Mouse (Mus musculus) forebrain, embryonic 15.5 days (tissue): ENCODE measurements at regions not wholly inside any gene's neighbourhood (a gene's known extent, or its start where the extent isn't known, plus 50 kb on each side); places are given as distances from the start of the nearest gene placed in this dataset.

Source experiments
- ATAC-seq: fragments of 200-750 bp; cut with Nextera tagmentation; replicated peaks from 2 replicates; pipeline ENCODE4 v1.8.0; 2017; ENCODE audit warnings: mild to moderate bottlenecking, moderate TSS enrichment, moderate library complexity
- H3K27ac ChIP-seq: fragments of 300-500 bp; sonication (generic); replicated peaks from 2 replicates; pipeline ENCODE4 v1.5.1; 2015; ENCODE audit warnings: mild to moderate bottlenecking, inconsistent platforms
- H3K27me3 ChIP-seq: fragments of 300-500 bp; sonication (generic); 2 replicates; pipeline ENCODE4 v1.6.1; 2015; ENCODE audit warnings: inconsistent platforms
- H3K36me3 ChIP-seq: fragments of 300-500 bp; sonication (generic); 2 replicates; pipeline ENCODE4 v1.6.1; 2015; ENCODE audit warnings: mild to moderate bottlenecking, inconsistent platforms
- H3K4me1 ChIP-seq: fragments of 300-500 bp; sonication (generic); 2 replicates; pipeline ENCODE4 v1.6.1; 2015; ENCODE audit warnings: inconsistent platforms
- H3K4me2 ChIP-seq: fragments of 300-500 bp; sonication (generic); replicated peaks from 2 replicates; pipeline ENCODE4 v1.6.1; 2015; ENCODE audit warnings: mild to moderate bottlenecking, inconsistent platforms
- H3K4me3 ChIP-seq: fragments of 300-500 bp; sonication (generic); 2 replicates; pipeline ENCODE4 v1.5.1; 2015; ENCODE audit warnings: mild to moderate bottlenecking, inconsistent platforms
- H3K9ac ChIP-seq: fragments of 300-500 bp; sonication (generic); replicated peaks from 2 replicates; pipeline ENCODE4 v1.6.1; 2015; ENCODE audit warnings: mild to moderate bottlenecking, inconsistent platforms
- H3K9me3 ChIP-seq: fragments of 300-500 bp; sonication (generic); 2 replicates; pipeline ENCODE4 v1.6.1; 2016; ENCODE audit warnings: inconsistent platforms
- WGBS: fragments of 180-500 bp; shearing (Covaris S2); methylation state at CpG from one replicate; pipeline ENCODE4 v1.1.7; 2015; ENCODE audit warnings: mixed read lengths; 5-methylcytosine and 5-hydroxymethylcytosine counted together

DNA sequence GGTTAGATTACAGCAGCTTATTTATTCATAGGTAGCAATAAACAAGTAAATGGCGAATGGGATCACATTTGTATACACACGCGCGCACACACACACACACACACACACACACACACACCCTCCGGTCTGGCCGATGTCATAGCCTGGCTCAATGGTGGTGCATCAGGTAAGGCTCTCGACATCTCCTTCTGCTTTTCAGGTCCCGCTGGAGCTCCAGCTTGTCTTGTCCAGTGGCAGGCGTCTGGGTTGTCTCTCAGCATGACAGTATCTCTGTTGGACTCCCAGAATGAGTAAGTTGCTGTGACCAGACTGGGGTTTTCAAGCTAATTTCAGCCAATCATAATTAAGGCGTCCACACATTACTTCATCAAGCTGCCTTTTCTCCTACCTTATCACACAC lies 131.8 kb downstream of the 1810013L24Rik start:
- H3K4me2 ChIP-seq: no peak overlapping the region
- no peak for ATAC-seq
- no peak overlapping the region for H3K27ac ChIP-seq
- H3K9ac ChIP-seq: no peak overlapping the region
- WGBS: 86% methylated on average over 10 of the region's 10 CpGs
- no peaks in the 10 kb centered on the region for H3K36me3 ChIP-seq
- no peak overlapping the region for H3K4me3 ChIP-seq
- H3K27me3 ChIP-seq: no peaks in the 10 kb centered on the region
- H3K4me1 ChIP-seq: no peaks in the 10 kb centered on the region
- no peaks in the 10 kb centered on the region for H3K9me3 ChIP-seq

DNA sequence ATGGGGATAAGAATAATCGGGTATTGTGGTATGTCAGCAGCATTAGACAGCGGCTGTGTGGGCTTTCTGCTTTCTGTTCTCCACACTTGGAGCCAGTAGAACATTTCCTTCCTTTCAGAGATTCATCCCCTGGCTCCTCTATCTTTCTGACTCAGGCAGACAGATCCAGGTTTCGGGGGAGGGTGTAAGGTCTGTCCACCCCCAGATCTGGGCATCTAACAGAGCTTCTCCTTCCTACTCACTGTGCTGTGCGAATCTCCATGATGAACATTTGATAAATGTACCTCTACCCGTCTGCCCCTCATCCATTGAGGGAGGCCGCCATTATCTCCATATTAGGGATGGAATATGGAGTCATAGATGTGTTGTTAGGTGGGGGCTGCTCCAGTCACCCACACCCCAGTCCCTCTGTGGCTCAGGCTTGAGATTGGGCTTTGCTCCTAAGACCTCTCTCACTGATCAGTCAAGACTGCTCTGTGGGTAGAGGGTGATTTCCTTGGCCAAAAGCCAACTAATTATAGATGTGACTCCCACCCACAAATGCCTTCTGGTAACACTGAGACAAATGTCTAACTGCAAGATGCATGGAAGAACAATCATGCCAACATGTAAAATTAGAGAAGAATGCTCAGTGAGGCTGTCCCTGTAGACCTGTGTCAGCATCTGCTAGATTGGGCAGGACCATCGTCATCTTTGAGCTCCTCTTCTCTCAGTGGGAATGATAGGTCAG lies 163.8 kb downstream of the 1810013L24Rik start:
- Histone ChIP-seq H3K4me3 (no peak overlapping the region), H3K4me1 (no peaks in the 10 kb centered on the region), H3K4me2 (no peak overlapping the region), H3K36me3 (no peaks in the 10 kb centered on the region), H3K27me3 (no peaks in the 10 kb centered on the region), H3K9ac (no peak overlapping the region), H3K27ac (no peak overlapping the region), H3K9me3 (no peaks in the 10 kb centered on the region)
- WGBS: 92% methylated on average over 7 of the region's 7 CpGs
- ATAC-seq: no peak

DNA sequence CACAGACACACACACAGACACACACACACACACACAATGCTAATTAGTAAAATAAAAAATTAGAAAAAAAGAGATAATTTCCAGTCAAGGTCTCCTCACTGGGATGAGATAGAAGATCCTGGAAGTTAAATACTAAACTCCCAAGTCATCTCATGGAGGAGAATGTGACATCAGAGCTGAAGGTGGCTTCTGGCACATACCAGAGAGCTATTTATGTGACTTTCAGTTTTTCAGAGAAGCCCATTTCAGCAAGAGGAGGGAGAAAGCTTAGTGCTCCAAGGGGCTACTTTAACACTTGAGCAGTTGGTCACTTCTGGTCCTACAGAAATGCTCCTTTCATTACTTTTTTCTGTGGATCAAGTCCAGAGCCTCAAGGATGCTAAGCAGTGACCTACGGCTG lies 164.6 kb downstream of the 1810013L24Rik start:
- Histone ChIP-seq H3K9ac (no peak overlapping the region), H3K9me3 (no peaks in the 10 kb centered on the region), H3K36me3 (no peaks in the 10 kb centered on the region), H3K4me1 (no peaks in the 10 kb centered on the region), H3K4me2 (no peak overlapping the region), H3K27me3 (no peaks in the 10 kb centered on the region), H3K4me3 (no peak overlapping the region), H3K27ac (no peak overlapping the region)
- no peak for ATAC-seq
- WGBS: 89% methylated on average over 1 of the region's 1 CpGs

DNA sequence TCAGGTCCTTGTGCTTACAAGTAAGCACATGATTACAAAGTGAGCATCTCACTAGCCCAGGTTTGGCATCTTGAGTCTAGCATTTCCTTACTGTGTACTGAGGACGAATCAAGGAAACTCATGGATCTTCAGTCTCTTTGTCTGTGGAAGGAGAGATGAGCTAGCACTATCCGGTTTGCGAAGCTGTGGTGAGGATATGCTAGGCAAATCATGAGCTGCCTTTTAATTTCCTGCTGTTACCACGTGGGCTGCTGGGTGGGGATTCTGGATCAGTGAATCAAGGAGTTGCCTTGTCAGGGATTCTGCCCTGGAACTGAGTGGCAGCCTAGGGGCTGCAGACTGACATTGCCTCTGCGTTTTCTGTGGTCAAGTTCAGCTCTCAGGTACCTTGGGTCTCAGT lies 167.3 kb downstream of the 1810013L24Rik start:
- H3K4me3 ChIP-seq: no peak overlapping the region

DNA sequence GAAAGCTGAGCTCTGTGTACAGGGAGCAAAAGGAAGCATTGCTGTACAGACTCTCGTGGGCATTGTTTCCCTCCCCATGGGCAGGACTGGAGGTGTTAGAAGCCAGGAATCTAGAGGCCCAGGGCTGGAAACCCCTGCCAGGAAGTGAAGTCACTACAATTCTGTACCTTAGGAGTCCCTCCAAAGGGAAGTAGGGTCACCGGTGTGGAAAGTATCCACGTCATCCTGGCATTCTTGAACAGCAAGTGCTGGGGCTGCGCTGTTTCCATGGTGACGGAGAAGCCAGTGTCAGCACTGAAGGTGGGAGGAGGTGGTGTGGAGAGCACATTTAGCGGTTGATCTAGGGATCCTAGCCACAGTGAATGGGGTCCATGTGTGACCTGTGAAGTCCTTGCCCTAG lies 174.1 kb downstream of the 1810013L24Rik start:
- Histone ChIP-seq H3K4me3 (no peak overlapping the region), H3K27ac (no peak overlapping the region), H3K9me3 (no peaks in the 10 kb centered on the region), H3K4me1 (no peaks in the 10 kb centered on the region), H3K27me3 (no peaks in the 10 kb centered on the region), H3K36me3 (no peaks in the 10 kb centered on the region), H3K9ac (no peak overlapping the region), H3K4me2 (no peak overlapping the region)
- ATAC-seq: no peak
- WGBS: 29% methylated on average over 6 of the region's 6 CpGs

More for the DNA sequence above, 167.3 kb downstream of the 1810013L24Rik start:
- 73% methylated on average over 5 of the region's 5 CpGs for WGBS
- Histone ChIP-seq H3K9ac (no peak overlapping the region), H3K27me3 (no peaks in the 10 kb centered on the region), H3K9me3 (no peaks in the 10 kb centered on the region), H3K4me2 (no peak overlapping the region), H3K36me3 (no peaks in the 10 kb centered on the region), H3K27ac (no peak overlapping the region), H3K4me1 (no peaks in the 10 kb centered on the region)
- no peak for ATAC-seq

DNA sequence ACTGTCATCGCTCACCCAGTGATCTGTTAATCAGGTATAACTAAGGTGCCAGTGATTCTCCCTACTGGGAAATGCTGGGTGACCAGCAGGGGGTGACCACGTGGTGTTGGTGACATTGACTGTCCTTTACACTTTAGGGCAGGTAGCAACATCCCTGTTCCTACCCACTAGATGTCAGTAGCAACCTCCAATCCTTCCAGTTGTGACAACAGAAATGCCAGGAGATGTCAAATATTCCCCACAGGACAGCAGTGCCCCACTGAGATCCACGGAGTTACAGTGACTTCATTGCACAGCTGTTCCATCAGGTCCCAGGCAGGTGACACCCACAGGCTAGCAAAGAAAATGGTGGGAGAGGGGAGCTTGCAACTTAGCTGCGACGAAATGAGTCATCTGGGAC lies 176.0 kb downstream of the 1810013L24Rik start:
- H3K9ac ChIP-seq: no peak overlapping the region
- no peaks in the 10 kb centered on the region for H3K9me3 ChIP-seq
- 47% methylated on average over 5 of the region's 5 CpGs for WGBS
- no peaks in the 10 kb centered on the region for H3K4me1 ChIP-seq
- no peak overlapping the region for H3K4me2 ChIP-seq
- H3K36me3 ChIP-seq: no peaks in the 10 kb centered on the region
- H3K27me3 ChIP-seq: no peaks in the 10 kb centered on the region
- no peak overlapping the region for H3K27ac ChIP-seq
- no peak overlapping the region for H3K4me3 ChIP-seq
- no peak for ATAC-seq

DNA sequence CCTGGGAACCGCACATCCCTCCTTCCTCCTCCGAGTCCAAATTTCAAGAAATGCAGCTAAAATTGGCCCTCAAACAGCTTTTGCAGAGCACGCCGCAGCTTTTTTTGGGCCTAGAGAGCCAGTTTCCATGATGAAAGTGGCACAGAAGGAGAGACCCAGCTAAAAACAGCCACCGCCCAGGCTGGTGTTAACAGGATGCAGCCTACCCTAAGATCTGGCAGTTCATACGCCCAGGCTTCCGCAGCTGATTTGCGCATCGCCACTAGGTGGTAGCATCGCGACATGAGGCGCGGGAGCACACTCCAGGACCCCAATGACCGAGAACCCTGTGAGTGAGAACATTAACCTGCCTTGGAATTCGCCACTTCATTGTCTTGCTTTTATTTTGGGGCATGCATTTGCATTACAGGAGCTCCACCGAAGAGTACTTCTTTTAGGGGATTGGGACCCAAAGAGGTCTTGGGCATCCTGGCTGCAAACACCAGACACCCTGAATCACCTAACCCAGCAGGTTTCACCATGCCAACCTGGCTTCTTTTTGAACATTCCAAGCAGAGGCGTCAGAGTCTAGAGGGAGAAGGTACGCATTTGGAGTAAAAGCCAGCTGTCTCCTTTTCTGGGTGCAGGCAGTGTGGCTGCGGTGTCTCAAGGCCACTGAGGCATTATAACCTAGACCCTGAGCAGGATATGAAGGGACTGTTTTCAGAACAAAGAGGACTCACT lies 179.6 kb downstream of the 1810013L24Rik start:
- peak; percentile 88 for ATAC-seq
- Histone ChIP-seq H3K4me3 (no peak overlapping the region), H3K9ac (no peak overlapping the region), H3K4me2 (no peak overlapping the region), H3K36me3 (no peaks in the 10 kb centered on the region), H3K27me3 (no peaks in the 10 kb centered on the region), H3K27ac (no peak overlapping the region), H3K4me1 (no peaks in the 10 kb centered on the region), H3K9me3 (no peaks in the 10 kb centered on the region)
- 22% methylated on average over 19 of the region's 19 CpGs for WGBS

DNA sequence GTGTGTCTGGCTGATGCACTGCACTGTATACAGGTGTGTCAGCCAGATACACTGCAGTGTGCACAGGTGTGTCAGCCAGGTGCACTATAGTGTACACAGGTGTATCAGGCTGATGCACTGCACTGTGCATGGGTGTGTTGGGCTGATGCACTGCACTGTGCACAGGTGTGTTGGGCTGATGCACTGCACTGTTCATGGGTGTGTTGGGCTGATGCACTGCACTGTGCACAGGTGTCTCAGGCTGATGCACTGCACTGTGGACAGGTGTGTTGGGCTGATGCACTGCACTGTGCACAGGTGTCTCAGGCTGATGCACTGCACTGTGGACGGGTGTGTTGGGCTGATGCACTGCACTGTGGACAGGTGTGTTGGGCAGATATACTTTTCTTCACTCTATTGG lies 181.2 kb downstream of the 1810013L24Rik start:
- H3K27me3 ChIP-seq: no peaks in the 10 kb centered on the region
- H3K4me3 ChIP-seq: no peak overlapping the region
- H3K27ac ChIP-seq: no peak overlapping the region
- ATAC-seq: no peak
- no peak overlapping the region for H3K9ac ChIP-seq
- no peak overlapping the region for H3K4me2 ChIP-seq
- H3K4me1 ChIP-seq: no peaks in the 10 kb centered on the region
- WGBS: 65% methylated on average over 1 of the region's 1 CpGs
- H3K9me3 ChIP-seq: no peaks in the 10 kb centered on the region
- no peaks in the 10 kb centered on the region for H3K36me3 ChIP-seq

DNA sequence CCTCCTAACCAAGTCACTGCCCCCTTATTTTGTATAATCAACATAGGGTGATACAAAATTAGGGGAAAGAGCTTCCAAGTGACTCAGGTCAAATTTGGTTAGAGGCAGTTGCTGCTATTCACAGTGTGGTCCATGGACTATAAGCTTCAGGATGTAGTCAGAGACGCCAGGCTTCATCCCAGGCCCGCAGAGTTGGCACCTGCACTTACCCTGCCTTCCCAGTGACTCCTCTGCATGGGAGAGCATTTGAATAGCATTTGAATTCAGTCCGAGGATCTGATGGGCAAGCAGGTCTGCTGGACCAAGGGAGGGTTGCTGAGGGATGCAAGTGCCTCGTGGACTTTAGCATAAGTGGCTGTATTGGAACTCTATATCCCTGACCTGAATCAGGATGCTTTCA lies 181.8 kb downstream of the 1810013L24Rik start:
- H3K27ac ChIP-seq: no peak overlapping the region
- 72% methylated on average over 4 of the region's 4 CpGs for WGBS

DNA sequence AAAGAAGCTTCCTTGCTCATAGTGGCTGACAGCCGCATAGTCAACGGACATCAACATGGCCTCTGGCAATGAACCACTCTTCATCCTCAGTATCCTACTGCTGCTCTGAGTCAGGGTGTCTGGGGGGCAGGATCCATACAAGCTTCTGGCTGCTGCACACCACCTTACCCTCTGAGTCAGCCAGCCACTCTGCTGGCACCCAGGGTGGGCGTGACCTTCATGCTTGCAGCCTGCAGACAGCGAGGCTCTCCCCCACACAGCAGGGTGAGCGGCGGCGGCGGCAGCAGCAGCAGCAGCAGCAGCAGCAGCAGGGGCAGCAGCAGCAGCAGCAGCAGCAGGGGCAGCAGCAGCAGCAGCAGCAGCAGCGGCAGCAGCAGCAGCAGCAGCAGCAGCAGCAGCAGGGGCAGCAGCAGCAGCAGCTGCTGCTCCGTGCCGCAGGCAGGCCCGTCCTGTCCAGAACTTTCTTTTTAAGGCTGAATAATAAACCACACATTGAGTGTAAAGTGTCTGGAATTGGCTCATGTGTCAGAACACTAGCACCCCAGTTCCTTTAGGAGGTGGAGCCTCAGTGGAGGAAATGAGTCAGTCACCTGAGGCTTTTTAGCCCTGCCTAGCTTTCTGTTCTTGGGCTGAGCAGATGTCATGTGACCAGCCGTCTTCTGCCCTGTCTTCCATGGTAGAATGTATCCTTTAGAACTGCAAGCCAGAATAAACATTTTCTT lies 186.3 kb downstream of the 1810013L24Rik start:
- H3K9ac ChIP-seq: no peak overlapping the region
- WGBS: 71% methylated on average over 13 of the region's 13 CpGs
- H3K4me1 ChIP-seq: no peaks in the 10 kb centered on the region
- H3K36me3 ChIP-seq: no peaks in the 10 kb centered on the region
- H3K4me3 ChIP-seq: no peak overlapping the region
- H3K27ac ChIP-seq: no peak overlapping the region
- H3K9me3 ChIP-seq: no peaks in the 10 kb centered on the region
- no peak for ATAC-seq
- no peaks in the 10 kb centered on the region for H3K27me3 ChIP-seq
- H3K4me2 ChIP-seq: no peak overlapping the region

More for the DNA sequence above, 181.8 kb downstream of the 1810013L24Rik start:
- no peaks in the 10 kb centered on the region for H3K4me1 ChIP-seq
- no peak overlapping the region for H3K4me3 ChIP-seq
- ATAC-seq: no peak
- no peaks in the 10 kb centered on the region for H3K27me3 ChIP-seq
- no peak overlapping the region for H3K4me2 ChIP-seq
- H3K9ac ChIP-seq: no peak overlapping the region
- H3K9me3 ChIP-seq: no peaks in the 10 kb centered on the region
- no peaks in the 10 kb centered on the region for H3K36me3 ChIP-seq

DNA sequence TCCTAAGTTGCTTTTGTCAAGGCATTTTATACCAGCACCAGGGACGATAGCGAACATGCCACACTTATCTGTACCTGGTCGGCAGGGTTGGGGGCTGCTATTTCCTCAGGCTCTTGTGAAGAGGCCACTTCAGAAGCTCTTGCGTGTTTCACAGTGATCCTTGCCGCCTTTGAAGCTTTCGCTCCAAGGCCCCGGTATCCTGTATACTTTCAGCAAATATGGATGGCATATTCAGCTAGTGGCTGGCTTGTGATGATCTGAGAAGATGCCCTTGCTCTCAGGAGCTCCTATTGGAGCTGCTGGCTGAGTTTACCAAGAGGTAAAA lies 186.8 kb downstream of the 1810013L24Rik start:
- H3K27me3 ChIP-seq: no peaks in the 10 kb centered on the region
- H3K4me3 ChIP-seq: no peak overlapping the region
- H3K4me2 ChIP-seq: no peak overlapping the region
- H3K9me3 ChIP-seq: no peaks in the 10 kb centered on the region
- no peak overlapping the region for H3K27ac ChIP-seq
- no peaks in the 10 kb centered on the region for H3K4me1 ChIP-seq
- no peak for ATAC-seq
- 94% methylated on average over 7 of the region's 7 CpGs for WGBS
- H3K9ac ChIP-seq: no peak overlapping the region
- H3K36me3 ChIP-seq: no peaks in the 10 kb centered on the region

DNA sequence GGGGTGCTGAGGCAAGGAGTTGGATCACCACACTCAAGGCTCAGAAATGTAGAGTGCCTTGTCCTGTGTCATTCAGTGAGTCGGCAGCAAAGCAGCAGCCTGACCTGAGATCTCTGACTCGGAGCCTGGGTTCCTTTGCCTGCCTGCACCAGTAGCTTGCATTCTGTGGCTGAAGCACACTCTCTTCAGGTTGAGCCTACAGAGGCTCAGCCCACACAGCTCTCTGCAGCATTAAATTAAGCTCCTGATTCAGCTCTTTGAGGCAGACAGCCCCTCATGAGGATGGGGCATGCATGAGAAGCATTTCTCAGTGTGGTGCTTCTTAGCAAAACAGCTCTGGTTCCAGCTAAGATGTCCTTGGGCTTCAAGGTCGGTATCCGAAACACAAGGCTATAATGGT lies 200.8 kb downstream of the 1810013L24Rik start:
- WGBS: 87% methylated on average over 4 of the region's 4 CpGs
- H3K4me3 ChIP-seq: no peak overlapping the region
- no peaks in the 10 kb centered on the region for H3K27me3 ChIP-seq
- H3K9ac ChIP-seq: no peak overlapping the region
- no peaks in the 10 kb centered on the region for H3K9me3 ChIP-seq
- H3K36me3 ChIP-seq: no peaks in the 10 kb centered on the region
- H3K4me1 ChIP-seq: no peaks in the 10 kb centered on the region
- no peak for ATAC-seq
- H3K27ac ChIP-seq: no peak overlapping the region
- H3K4me2 ChIP-seq: no peak overlapping the region
